Mouse (Mus musculus): ENCODE results near the gene Rab11fip2.

- TF ChIP-seq EP300 (IDR thresholded peaks at IDR 0.05; ENCODE audit: low read depth) (no peak), CTCF (IDR thresholded peaks at IDR 0.05; ENCODE audit: low read depth) (no peak)
Observed at GRCm38 (mm10) chr19:59942716-59943321, 635 bp downstream of the Rab11fip2 start.
